Mouse (Mus musculus): ENCODE results near the gene Cib4. TPM values are rescaled to one million over a fixed set of nuclear protein-coding genes. Genes with fewer than 3 reads are reported as not detected.

The Cib4 gene
- polyA plus RNA-seq, 1 experiment from 2014 or later, result not detected

- Histone ChIP-seq H3K9ac (no peak overlapping the region), H3K4me3 (no peak overlapping the region), H3K9me3 (replicated peaks) (no peaks in the 10 kb centered on the region), H3K4me1 (peaks cover 9% of the 10 kb centered on the region), H3K36me3 (no peaks in the 10 kb centered on the region), H3K27me3 (peaks cover 5% of the 10 kb centered on the region; the same call in 1 of the 2 replicates), H3K27ac (no peak overlapping the region), H3K4me2 (replicated peaks) (no peak overlapping the region)
- 81% methylated on average over 5 of the region's 5 CpGs for WGBS
- ATAC-seq (ENCODE audit: low FRiP score), result no peak
These were observed 18.5 kb downstream of the Cib4 start for GRCm38 (mm10) chr5:30527129-30527528.

GRCm38 (mm10) chr5:30525920-30526836, 19.5 kb downstream of the Cib4 start:
- Histone ChIP-seq H3K27me3 (peaks cover 5% of the 10 kb centered on the region; the same call in 1 of the 2 replicates), H3K4me3 (no peak overlapping the region), H3K9ac (no peak overlapping the region), H3K9me3 (replicated peaks) (no peaks in the 10 kb centered on the region), H3K27ac (no peak overlapping the region), H3K4me2 (replicated peaks) (no peak overlapping the region), H3K36me3 (no peaks in the 10 kb centered on the region), H3K4me1 (peaks cover 9% of the 10 kb centered on the region)
- 30% methylated on average over 12 of the region's 12 CpGs for WGBS
- no peak for ATAC-seq (ENCODE audit: low FRiP score)

- H3K36me3 ChIP-seq, result no peaks in the 10 kb centered on the region
- H3K4me3 ChIP-seq, result no peak overlapping the region
- peaks cover 13% of the 10 kb centered on the region for H3K4me1 ChIP-seq
- no peak overlapping the region for H3K9ac ChIP-seq
- 29% methylated on average over 3 of the region's 3 CpGs for WGBS
- ATAC-seq (ENCODE audit: low FRiP score), result no peak
- H3K27ac ChIP-seq, result no peak overlapping the region
- H3K4me2 ChIP-seq (replicated peaks), result no peak overlapping the region
- peaks cover 5% of the 10 kb centered on the region; the same call in 1 of the 2 replicates for H3K27me3 ChIP-seq
- H3K9me3 ChIP-seq (replicated peaks), result no peaks in the 10 kb centered on the region
These were observed 21.4 kb downstream of the Cib4 start for GRCm38 (mm10) chr5:30524213-30524612.

- ATAC-seq (ENCODE audit: low FRiP score), result no peak
- Histone ChIP-seq H3K9ac (no peak overlapping the region), H3K4me1 (peaks cover 13% of the 10 kb centered on the region), H3K4me2 (replicated peaks) (no peak overlapping the region), H3K4me3 (no peak overlapping the region), H3K27me3 (peaks cover 5% of the 10 kb centered on the region; the same call in 1 of the 2 replicates), H3K9me3 (replicated peaks) (no peaks in the 10 kb centered on the region), H3K36me3 (no peaks in the 10 kb centered on the region), H3K27ac (no peak overlapping the region)
- WGBS, result 82% methylated on average over 3 of the region's 3 CpGs
These were observed 22.5 kb downstream of the Cib4 start for GRCm38 (mm10) chr5:30523131-30523530.

GRCm38 (mm10) chr5:30522406-30522805, 23.2 kb downstream of the Cib4 start:
- Histone ChIP-seq H3K4me2 (replicated peaks) (no peak overlapping the region), H3K4me3 (no peak overlapping the region), H3K27me3 (peaks cover 5% of the 10 kb centered on the region; the same call in 1 of the 2 replicates), H3K9ac (no peak overlapping the region), H3K4me1 (peaks cover 13% of the 10 kb centered on the region), H3K9me3 (replicated peaks) (no peaks in the 10 kb centered on the region), H3K36me3 (no peaks in the 10 kb centered on the region), H3K27ac (no peak overlapping the region)
- 78% methylated on average over 8 of the region's 8 CpGs for WGBS
- ATAC-seq (ENCODE audit: low FRiP score), result no peak

GRCm38 (mm10) chr5:30520214-30520732, 25.4 kb downstream of the Cib4 start:
- peaks cover 4% of the 10 kb centered on the region; the same call in 1 of the 2 replicates for H3K4me1 ChIP-seq
- no peaks in the 10 kb centered on the region for H3K36me3 ChIP-seq
- no peak for ATAC-seq (ENCODE audit: low FRiP score)
- H3K9me3 ChIP-seq (replicated peaks), result no peaks in the 10 kb centered on the region
- H3K27me3 ChIP-seq, result 0 out of 2 replicates have a peak, but pooled peaks cover 2% of the 10 kb centered on the region
- WGBS, result 83% methylated on average over 10 of the region's 10 CpGs
- H3K4me3 ChIP-seq, result no peak overlapping the region
- no peak overlapping the region for H3K9ac ChIP-seq
- no peak overlapping the region for H3K27ac ChIP-seq
- no peak overlapping the region for H3K4me2 ChIP-seq (replicated peaks)

- Histone ChIP-seq H3K4me3 (no peak overlapping the region), H3K4me1 (peaks cover 4% of the 10 kb centered on the region; the same call in 1 of the 2 replicates), H3K27me3 (no peaks in the 10 kb centered on the region), H3K9ac (no peak overlapping the region), H3K36me3 (no peaks in the 10 kb centered on the region), H3K27ac (no peak overlapping the region), H3K9me3 (replicated peaks) (no peaks in the 10 kb centered on the region), H3K4me2 (replicated peaks) (no peak overlapping the region)
- ATAC-seq (ENCODE audit: low FRiP score), result no peak
- WGBS, result 43% methylated on average over 7 of the region's 7 CpGs
These were observed 26.1 kb downstream of the Cib4 start for GRCm38 (mm10) chr5:30519494-30519893.

- 78% methylated on average over 6 of the region's 6 CpGs for WGBS
These were observed 27.1 kb downstream of the Cib4 start for GRCm38 (mm10) chr5:30518547-30518946.

GRCm38 (mm10) chr5:30518108-30518507, 27.5 kb downstream of the Cib4 start:
- no peak overlapping the region for H3K4me2 ChIP-seq (replicated peaks)
- H3K9ac ChIP-seq, result no peak overlapping the region
- no peak overlapping the region for H3K4me3 ChIP-seq
- WGBS, result 79% methylated on average over 5 of the region's 5 CpGs
- H3K4me1 ChIP-seq, result 0 out of 2 replicates have a peak, but pooled peaks cover 4% of the 10 kb centered on the region
- no peaks in the 10 kb centered on the region for H3K36me3 ChIP-seq
- no peaks in the 10 kb centered on the region for H3K9me3 ChIP-seq (replicated peaks)
- no peaks in the 10 kb centered on the region for H3K27me3 ChIP-seq
- no peak for ATAC-seq (ENCODE audit: low FRiP score)
- H3K27ac ChIP-seq, result no peak overlapping the region

More at GRCm38 (mm10) chr5:30518547-30518946, 27.1 kb downstream of the Cib4 start:
- Histone ChIP-seq H3K4me2 (replicated peaks) (no peak overlapping the region), H3K4me1 (0 out of 2 replicates have a peak, but pooled peaks cover 4% of the 10 kb centered on the region), H3K27me3 (no peaks in the 10 kb centered on the region), H3K27ac (no peak overlapping the region), H3K4me3 (no peak overlapping the region), H3K9ac (no peak overlapping the region), H3K36me3 (no peaks in the 10 kb centered on the region), H3K9me3 (replicated peaks) (no peaks in the 10 kb centered on the region)
- ATAC-seq (ENCODE audit: low FRiP score), result no peak

GRCm38 (mm10) chr5:30516376-30516775, 29.3 kb downstream of the Cib4 start:
- Histone ChIP-seq H3K4me1 (0 out of 2 replicates have a peak, but pooled peaks cover 4% of the 10 kb centered on the region), H3K27ac (no peak overlapping the region), H3K9ac (no peak overlapping the region), H3K4me3 (no peak overlapping the region), H3K9me3 (replicated peaks) (no peaks in the 10 kb centered on the region), H3K36me3 (no peaks in the 10 kb centered on the region), H3K4me2 (replicated peaks) (no peak overlapping the region), H3K27me3 (no peaks in the 10 kb centered on the region)
- no peak for ATAC-seq (ENCODE audit: low FRiP score)
- 53% methylated on average over 7 of the region's 7 CpGs for WGBS

- no peak for ATAC-seq (ENCODE audit: low FRiP score)
- WGBS, result 65% methylated on average over 8 of the region's 8 CpGs
- no peaks in the 10 kb centered on the region for H3K4me1 ChIP-seq
- no peaks in the 10 kb centered on the region for H3K36me3 ChIP-seq
- H3K9ac ChIP-seq, result no peak overlapping the region
- H3K27ac ChIP-seq, result no peak overlapping the region
- H3K9me3 ChIP-seq (replicated peaks), result no peaks in the 10 kb centered on the region
- no peak overlapping the region for H3K4me2 ChIP-seq (replicated peaks)
- no peak overlapping the region for H3K4me3 ChIP-seq
- no peaks in the 10 kb centered on the region for H3K27me3 ChIP-seq
These were observed 32.5 kb downstream of the Cib4 start for GRCm38 (mm10) chr5:30513111-30513510.

GRCm38 (mm10) chr5:30497299-30497698, 48.3 kb downstream of the Cib4 start:
- Histone ChIP-seq H3K27ac (no peak overlapping the region; the same call in 1 of the 2 replicates), H3K4me3 (no peak overlapping the region), H3K9me3 (replicated peaks) (no peaks in the 10 kb centered on the region), H3K36me3 (no peaks in the 10 kb centered on the region), H3K27me3 (0 out of 2 replicates have a peak, but pooled peaks cover 2% of the 10 kb centered on the region), H3K4me1 (no peaks in the 10 kb centered on the region), H3K4me2 (replicated peaks) (no peak overlapping the region), H3K9ac (no peak overlapping the region)
- WGBS, result 58% methylated on average over 7 of the region's 7 CpGs
- no peak for ATAC-seq (ENCODE audit: low FRiP score)

Data from hindbrain, embryonic 12.5 days (tissue).